Mouse (Mus musculus): ENCODE measurements around the gene G6pc3. TPM values are rescaled to one million over a fixed set of nuclear protein-coding genes. Genes with fewer than 3 reads are reported as not detected.

G6pc3 gene
- total RNA-seq, 2 experiments from 2014 or later: 62.9 to 69.8 TPM

GRCm38 (mm10) chr11:102211936-102212341 lies 22.5 kb downstream of the G6pc3 start:
- H3K27ac ChIP-seq: no peak overlapping the region
- no peak for TF ChIP-seq CTCF (IDR thresholded peaks at IDR 0.05)
- no peak for DNase-seq (ENCODE audit: extremely low spot score in 1 of 2, low spot score in 2 of 2)
- intact Hi-C loops (cut with DNase I): no loop called here
- H3K4me3 ChIP-seq: no peak overlapping the region

- no peak overlapping the region for H3K4me3 ChIP-seq
- intact Hi-C loops (cut with DNase I): no loop called here
- DNase-seq (ENCODE audit: extremely low spot score in 1 of 2, low spot score in 2 of 2): no peak
- TF ChIP-seq CTCF (IDR thresholded peaks at IDR 0.05): no peak
- peak overlapping the region; percentile 25; the same call in 1 of the 2 replicates for H3K27ac ChIP-seq
Observed at GRCm38 (mm10) chr11:102214430-102215156, 25.2 kb downstream of the G6pc3 start.

GRCm38 (mm10) chr11:102215511-102215910 lies 26.1 kb downstream of the G6pc3 start:
- H3K4me3 ChIP-seq: peak overlapping the region; percentile 23; the same call in 1 of the 2 replicates
- TF ChIP-seq CTCF (IDR thresholded peaks at IDR 0.05): no peak
- no peak for DNase-seq (ENCODE audit: extremely low spot score in 1 of 2, low spot score in 2 of 2)
- peak overlapping the region; percentile 71 for H3K27ac ChIP-seq
- intact Hi-C loops (cut with DNase I): no loop called here

GRCm38 (mm10) chr11:102216056-102216885 lies 26.9 kb downstream of the G6pc3 start:
- intact Hi-C loops (cut with DNase I): loop anchor here (1.0 kb wide), 1 partner anchor 29 kb away; no protein-coding TSS in a partner anchor
- no peak for TF ChIP-seq CTCF (IDR thresholded peaks at IDR 0.05)
- DNase-seq (ENCODE audit: extremely low spot score in 1 of 2, low spot score in 2 of 2): no peak
- H3K4me3 ChIP-seq: peak overlapping the region; percentile 23; the same call in 1 of the 2 replicates
- peak overlapping the region; percentile 71 for H3K27ac ChIP-seq

- no peak for TF ChIP-seq CTCF (IDR thresholded peaks at IDR 0.05)
- Histone ChIP-seq H3K4me3 (peak overlapping the region; percentile 52), H3K27ac (peak overlapping the region; percentile 60)
- no peak for DNase-seq (ENCODE audit: extremely low spot score in 1 of 2, low spot score in 2 of 2)
- intact Hi-C loops (cut with DNase I): loop anchor here (1.0 kb wide), 1 partner anchor 28 kb away; no protein-coding TSS in a partner anchor
Observed at GRCm38 (mm10) chr11:102216886-102217240, 27.4 kb downstream of the G6pc3 start.

GRCm38 (mm10) chr11:102217396-102217795 lies 28.0 kb downstream of the G6pc3 start:
- H3K4me3 ChIP-seq: peak overlapping the region; percentile 52
- intact Hi-C loops (cut with DNase I): no loop called here
- peak overlapping the region; percentile 92 for H3K27ac ChIP-seq
- TF ChIP-seq CTCF (IDR thresholded peaks at IDR 0.05): no peak
- DNase-seq (ENCODE audit: extremely low spot score in 1 of 2, low spot score in 2 of 2): no peak

GRCm38 (mm10) chr11:102217876-102218430 lies 28.5 kb downstream of the G6pc3 start:
- no peak for TF ChIP-seq CTCF (IDR thresholded peaks at IDR 0.05)
- intact Hi-C loops (cut with DNase I): loop anchor here (1.0 to 2.0 kb wide), 2 partner anchors 11 to 29 kb away; partner anchors contain the start of gene G6pc3
- DNase-seq (ENCODE audit: extremely low spot score in 1 of 2, low spot score in 2 of 2): no peak
- Histone ChIP-seq H3K4me3 (peak overlapping the region; percentile 52), H3K27ac (peak overlapping the region; percentile 92)

- intact Hi-C loops (cut with DNase I): loop anchor here (1.0 to 2.0 kb wide), 2 partner anchors 11 to 30 kb away; partner anchors contain the start of gene G6pc3
- Histone ChIP-seq H3K4me3 (peak overlapping the region; percentile 52), H3K27ac (peak overlapping the region; percentile 92)
- DNase-seq (ENCODE audit: extremely low spot score in 1 of 2, low spot score in 2 of 2): peak; percentile 94
- no peak for TF ChIP-seq CTCF (IDR thresholded peaks at IDR 0.05)
Observed at GRCm38 (mm10) chr11:102218783-102219182, 29.4 kb downstream of the G6pc3 start.

GRCm38 (mm10) chr11:102219247-102219993 lies 30.0 kb downstream of the G6pc3 start:
- intact Hi-C loops (cut with DNase I): loop anchor here (2.0 kb wide), 1 partner anchor 31 kb away; the partner anchor contains the start of gene G6pc3
- peak overlapping the region; percentile 92 for H3K27ac ChIP-seq
- H3K4me3 ChIP-seq: peak overlapping the region; percentile 52; the same call in 1 of the 2 replicates
- TF ChIP-seq CTCF (IDR thresholded peaks at IDR 0.05): no peak
- DNase-seq (ENCODE audit: extremely low spot score in 1 of 2, low spot score in 2 of 2): no peak

GRCm38 (mm10) chr11:102219994-102220346 lies 30.6 kb downstream of the G6pc3 start:
- TF ChIP-seq CTCF (IDR thresholded peaks at IDR 0.05): no peak
- H3K4me3 ChIP-seq: no peak overlapping the region
- no peak for DNase-seq (ENCODE audit: extremely low spot score in 1 of 2, low spot score in 2 of 2)
- intact Hi-C loops (cut with DNase I): loop anchor here (2.0 kb wide), 1 partner anchor 31 kb away; the partner anchor contains the start of gene G6pc3
- peak overlapping the region; percentile 92 for H3K27ac ChIP-seq

GRCm38 (mm10) chr11:102220451-102220850 lies 31.0 kb downstream of the G6pc3 start:
- no peak for TF ChIP-seq CTCF (IDR thresholded peaks at IDR 0.05)
- Histone ChIP-seq H3K27ac (peak overlapping the region; percentile 92; the same call in 1 of the 2 replicates), H3K4me3 (no peak overlapping the region)
- intact Hi-C loops (cut with DNase I): no loop called here
- no peak for DNase-seq (ENCODE audit: extremely low spot score in 1 of 2, low spot score in 2 of 2)

Measured in left cerebral cortex, adult 2 months (tissue).